Mouse (Mus musculus) embryonic facial prominence, embryonic 15.5 days (tissue): Measurements from ENCODE around the gene Gadl1. TPM values are rescaled to one million over a fixed set of nuclear protein-coding genes. Genes with fewer than 3 reads are reported as not detected.

Experiments
- ATAC-seq: fragments of 200-750 bp; cut with Nextera tagmentation; 2 replicates; pipeline ENCODE4 v1.8.0; 2017; ENCODE audit warnings: low read depth, moderate TSS enrichment; ENCODE audit not compliant: insufficient number of reproducible peaks, low FRiP score, low TSS enrichment
- H3K27ac ChIP-seq: fragments of 300-500 bp; sonication (generic); replicated peaks from 2 replicates; pipeline ENCODE4 v1.5.1; 2015; ENCODE audit warnings: mild to moderate bottlenecking, inconsistent platforms
- H3K27me3 ChIP-seq: fragments of 300-500 bp; sonication (generic); 2 replicates; pipeline ENCODE4 v1.6.1; 2015; ENCODE audit warnings: inconsistent platforms
- H3K36me3 ChIP-seq: fragments of 300-500 bp; sonication (generic); 2 replicates; pipeline ENCODE4 v1.6.1; 2015; ENCODE audit warnings: mild to moderate bottlenecking, inconsistent platforms
- H3K4me1 ChIP-seq: fragments of 300-500 bp; sonication (generic); 2 replicates; pipeline ENCODE4 v1.6.1; 2015; ENCODE audit warnings: inconsistent platforms
- H3K4me2 ChIP-seq: fragments of 300-500 bp; sonication (generic); replicated peaks from 2 replicates; pipeline ENCODE4 v1.6.1; 2015; ENCODE audit warnings: mild to moderate bottlenecking, inconsistent platforms
- H3K4me3 ChIP-seq: fragments of 300-500 bp; sonication (generic); replicated peaks from 2 replicates; pipeline ENCODE4 v1.5.1; 2015; ENCODE audit warnings: mild to moderate bottlenecking, inconsistent platforms
- H3K9ac ChIP-seq: fragments of 300-500 bp; sonication (generic); 2 replicates; pipeline ENCODE4 v1.6.1; 2015; ENCODE audit warnings: inconsistent platforms
- H3K9me3 ChIP-seq: fragments of 300-500 bp; sonication (generic); replicated peaks from 2 replicates; pipeline ENCODE4 v1.6.1; 2016; ENCODE audit warnings: inconsistent platforms
- WGBS: fragments of 180-500 bp; shearing (Covaris S2); methylation state at CpG from one replicate; pipeline ENCODE4 v1.1.7; 2015; 5-methylcytosine and 5-hydroxymethylcytosine counted together
- polyA plus RNA-seq: library from polyadenylated mRNA; unstranded; fragments of >200 nt; fragmentation: Nextera tagmentation; extraction: Ambion mirVana; gene quantifications from 2 replicates; pipeline ENCODE4 v1.2.1, GENCODE M21; 2015

Gene Gadl1
- polyA plus RNA-seq, result 1.7 and 2.6 TPM in 2 replicates

DNA sequence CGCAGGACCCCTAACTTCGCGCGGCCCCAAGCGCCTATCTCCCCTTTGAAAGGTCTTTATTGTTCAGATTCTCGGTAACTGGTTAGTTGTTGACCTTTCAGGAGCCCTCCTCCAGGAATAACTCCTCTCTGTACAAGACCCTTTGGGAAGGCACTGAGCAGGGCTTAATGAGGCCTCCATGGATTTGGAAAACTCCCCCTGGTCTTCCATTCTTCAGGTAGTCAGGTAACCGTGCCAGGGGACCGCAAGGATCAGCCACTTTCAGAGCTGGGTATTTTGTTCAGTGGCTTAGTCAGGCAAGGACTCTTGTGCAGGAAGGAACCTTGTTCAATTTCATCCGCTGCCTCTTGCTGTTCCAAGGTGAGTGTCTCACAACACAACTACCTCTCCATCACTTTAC lies at the start of gene Gadl1:
TSS of gene Gadl1 (plus strand) at position 301 of the 400 bp plus-strand sequence.
- peak within 1 kb of the TSS; percentile 27 for H3K4me2 ChIP-seq
- 64% methylated on average over 9 of the region's 9 CpGs for WGBS

GRCm38 (mm10) chr9:115862802-115863201 lies 46.5 kb upstream of the Gadl1 start:
- no peaks in the 10 kb centered on the region for H3K36me3 ChIP-seq
- H3K27ac ChIP-seq, result no peak overlapping the region
- WGBS, result 67% methylated on average over 5 of the region's 5 CpGs
- no peaks in the 10 kb centered on the region for H3K27me3 ChIP-seq
- no peaks in the 10 kb centered on the region for H3K9me3 ChIP-seq
- H3K4me2 ChIP-seq, result no peak overlapping the region
- no peak overlapping the region for H3K9ac ChIP-seq
- ATAC-seq, result no peak
- H3K4me1 ChIP-seq, result no peaks in the 10 kb centered on the region
- no peak overlapping the region for H3K4me3 ChIP-seq

More for the DNA sequence above, at the start of gene Gadl1:
- Histone ChIP-seq H3K4me3 (no peak within 1 kb of the TSS), H3K9ac (no peak within 1 kb of the TSS), H3K36me3 (no peaks in the 10 kb centered on the region), H3K27me3 (no peaks in the 10 kb centered on the region; the same call in 1 of the 2 replicates), H3K9me3 (no peaks in the 10 kb centered on the region), H3K4me1 (peaks cover 7% of the 10 kb centered on the region; the same call in 1 of the 2 replicates), H3K27ac (no peak within 1 kb of the TSS)
- ATAC-seq, result no peak

GRCm38 (mm10) chr9:115863326-115863725 lies 45.9 kb upstream of the Gadl1 start:
- Histone ChIP-seq H3K36me3 (no peaks in the 10 kb centered on the region), H3K4me1 (no peaks in the 10 kb centered on the region), H3K9me3 (no peaks in the 10 kb centered on the region), H3K27me3 (no peaks in the 10 kb centered on the region), H3K27ac (no peak overlapping the region), H3K9ac (no peak overlapping the region), H3K4me2 (no peak overlapping the region), H3K4me3 (no peak overlapping the region)
- 74% methylated on average over 6 of the region's 6 CpGs for WGBS
- ATAC-seq, result no peak

GRCm38 (mm10) chr9:115867277-115867676 lies 42.0 kb upstream of the Gadl1 start:
- H3K4me2 ChIP-seq, result no peak overlapping the region
- H3K9me3 ChIP-seq, result no peaks in the 10 kb centered on the region
- no peak overlapping the region for H3K27ac ChIP-seq
- ATAC-seq, result no peak
- H3K4me3 ChIP-seq, result no peak overlapping the region
- no peaks in the 10 kb centered on the region for H3K36me3 ChIP-seq
- H3K4me1 ChIP-seq, result no peaks in the 10 kb centered on the region
- no peak overlapping the region for H3K9ac ChIP-seq
- 30% methylated on average over 2 of the region's 2 CpGs for WGBS
- no peaks in the 10 kb centered on the region for H3K27me3 ChIP-seq

- 86% methylated on average over 13 of the region's 13 CpGs for WGBS
These were observed 39.1 kb upstream of the Gadl1 start for GRCm38 (mm10) chr9:115870168-115870567.

GRCm38 (mm10) chr9:115870640-115871039 lies 38.6 kb upstream of the Gadl1 start:
- no peak for ATAC-seq
- H3K9me3 ChIP-seq, result 0 out of 2 replicates have a peak, but pooled peaks cover 3% of the 10 kb centered on the region

More at GRCm38 (mm10) chr9:115870168-115870567, 39.1 kb upstream of the Gadl1 start:
- no peak overlapping the region for H3K27ac ChIP-seq
- H3K9me3 ChIP-seq, result 0 out of 2 replicates have a peak, but pooled peaks cover 3% of the 10 kb centered on the region
- H3K4me2 ChIP-seq, result no peak overlapping the region
- H3K4me1 ChIP-seq, result no peaks in the 10 kb centered on the region
- ATAC-seq, result no peak
- no peak overlapping the region for H3K9ac ChIP-seq
- H3K27me3 ChIP-seq, result no peaks in the 10 kb centered on the region
- H3K4me3 ChIP-seq, result no peak overlapping the region
- no peaks in the 10 kb centered on the region for H3K36me3 ChIP-seq

DNA sequence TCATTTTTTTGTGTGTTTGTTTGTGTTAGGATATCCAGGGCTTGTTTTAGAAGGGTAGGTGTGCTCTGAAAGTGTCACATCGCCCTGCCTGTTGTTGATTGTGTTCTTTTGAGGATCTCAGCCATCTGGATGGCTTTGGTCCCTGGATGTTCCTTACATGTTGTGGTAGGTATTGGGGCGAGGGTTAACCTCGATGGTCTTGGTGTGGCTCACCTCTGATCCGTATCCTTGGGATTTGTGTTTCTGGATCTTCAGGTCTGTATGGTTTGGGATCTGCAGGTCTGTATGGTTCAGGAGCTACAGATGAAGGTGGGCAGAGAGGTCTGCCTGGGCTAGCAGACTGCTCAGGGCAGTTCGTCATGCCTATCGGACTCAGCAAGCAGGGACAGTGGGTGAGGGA lies 28.8 kb upstream of the Gadl1 start:
- H3K4me2 ChIP-seq, result no peak overlapping the region
- no peak overlapping the region for H3K27ac ChIP-seq
- ATAC-seq, result no peak
- H3K27me3 ChIP-seq, result no peaks in the 10 kb centered on the region
- H3K4me3 ChIP-seq, result no peak overlapping the region
- no peaks in the 10 kb centered on the region for H3K36me3 ChIP-seq
- H3K9me3 ChIP-seq, result no peaks in the 10 kb centered on the region
- whole genome bisulfite sequencing, result 91% methylated on average over 6 of the region's 6 CpGs
- no peaks in the 10 kb centered on the region for H3K4me1 ChIP-seq
- no peak overlapping the region for H3K9ac ChIP-seq

More at GRCm38 (mm10) chr9:115870640-115871039, 38.6 kb upstream of the Gadl1 start:
- Histone ChIP-seq H3K4me2 (no peak overlapping the region), H3K36me3 (no peaks in the 10 kb centered on the region), H3K27ac (no peak overlapping the region), H3K4me1 (no peaks in the 10 kb centered on the region), H3K27me3 (no peaks in the 10 kb centered on the region), H3K9ac (no peak overlapping the region), H3K4me3 (no peak overlapping the region)
- WGBS, result 81% methylated on average over 5 of the region's 5 CpGs

DNA sequence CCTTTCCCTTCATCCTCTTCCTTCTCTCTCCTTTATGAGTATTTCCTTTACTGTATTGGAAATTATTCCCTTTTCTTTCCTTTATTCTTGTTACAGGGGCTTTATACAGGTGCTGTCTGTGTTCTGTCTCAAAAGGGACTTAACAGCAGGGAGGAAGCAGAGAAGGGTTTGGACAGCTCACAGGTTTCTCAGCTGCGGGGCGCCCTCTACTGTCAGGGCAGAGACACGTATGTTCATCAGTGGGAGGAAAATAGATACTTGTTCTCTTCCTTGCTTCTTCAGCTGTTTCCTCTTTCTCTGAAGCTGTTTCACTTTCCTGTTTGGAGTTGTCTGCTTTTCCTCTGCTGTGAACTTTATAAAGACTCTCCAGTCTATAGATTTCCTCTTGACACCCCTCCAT lies 28.1 kb upstream of the Gadl1 start:
- Histone ChIP-seq H3K4me3 (no peak overlapping the region), H3K4me2 (no peak overlapping the region), H3K27ac (no peak overlapping the region), H3K36me3 (no peaks in the 10 kb centered on the region), H3K9ac (no peak overlapping the region), H3K9me3 (no peaks in the 10 kb centered on the region), H3K27me3 (no peaks in the 10 kb centered on the region), H3K4me1 (no peaks in the 10 kb centered on the region)
- no peak for ATAC-seq
- WGBS, result 88% methylated on average over 3 of the region's 3 CpGs

DNA sequence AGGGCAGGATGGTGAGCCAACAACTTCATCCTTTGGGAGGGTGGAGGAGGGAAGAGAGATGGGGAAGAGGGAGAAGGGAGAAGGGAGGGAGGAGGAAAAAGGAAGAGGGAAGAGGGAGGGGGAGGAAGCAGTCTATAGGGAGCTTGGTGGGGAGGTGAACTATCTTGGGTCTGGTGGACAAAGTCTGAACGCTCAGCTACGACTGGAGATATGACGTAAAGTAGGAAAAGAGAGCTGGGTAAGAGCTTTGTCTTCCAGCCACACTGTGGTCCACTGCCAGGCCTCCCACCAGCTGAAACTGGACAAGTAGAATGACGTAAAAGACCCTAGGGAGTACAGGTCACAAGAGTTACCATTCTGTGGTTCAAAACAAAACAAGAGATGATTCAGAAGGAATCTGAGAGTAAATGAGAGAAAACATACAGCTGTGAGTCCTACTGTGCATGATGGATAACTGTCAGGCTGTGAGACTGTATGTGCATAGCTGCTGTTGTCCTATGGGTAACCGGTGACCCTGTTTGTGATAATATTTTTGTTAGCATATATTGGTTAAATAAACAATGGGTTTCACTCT lies 26.5 kb upstream of the Gadl1 start:
- Histone ChIP-seq H3K4me2 (no peak overlapping the region), H3K9ac (no peak overlapping the region), H3K9me3 (no peaks in the 10 kb centered on the region), H3K36me3 (no peaks in the 10 kb centered on the region), H3K27me3 (no peaks in the 10 kb centered on the region), H3K27ac (no peak overlapping the region), H3K4me1 (no peaks in the 10 kb centered on the region), H3K4me3 (no peak overlapping the region)
- WGBS, result 78% methylated on average over 5 of the region's 5 CpGs
- ATAC-seq, result no peak

- no peak for ATAC-seq
- no peaks in the 10 kb centered on the region for H3K4me1 ChIP-seq
- H3K4me2 ChIP-seq, result no peak overlapping the region
- H3K27ac ChIP-seq, result no peak overlapping the region
- no peaks in the 10 kb centered on the region for H3K9me3 ChIP-seq
- H3K9ac ChIP-seq, result no peak overlapping the region
- H3K4me3 ChIP-seq, result no peak overlapping the region
- no peaks in the 10 kb centered on the region for H3K36me3 ChIP-seq
- no peaks in the 10 kb centered on the region for H3K27me3 ChIP-seq
- whole genome bisulfite sequencing, result 84% methylated on average over 5 of the region's 5 CpGs
These were observed 25.8 kb upstream of the Gadl1 start for GRCm38 (mm10) chr9:115883413-115883812.

GRCm38 (mm10) chr9:115887571-115887970 lies 21.7 kb upstream of the Gadl1 start:
- ATAC-seq, result no peak
- Histone ChIP-seq H3K27me3 (no peaks in the 10 kb centered on the region), H3K9me3 (no peaks in the 10 kb centered on the region), H3K9ac (no peak overlapping the region), H3K27ac (no peak overlapping the region), H3K36me3 (no peaks in the 10 kb centered on the region), H3K4me3 (no peak overlapping the region), H3K4me2 (no peak overlapping the region), H3K4me1 (no peaks in the 10 kb centered on the region)
- 81% methylated on average over 5 of the region's 5 CpGs for WGBS

- H3K4me1 ChIP-seq, result no peaks in the 10 kb centered on the region
- H3K9me3 ChIP-seq, result no peaks in the 10 kb centered on the region
- H3K9ac ChIP-seq, result no peak overlapping the region
- no peak overlapping the region for H3K4me2 ChIP-seq
- H3K36me3 ChIP-seq, result no peaks in the 10 kb centered on the region
- WGBS, result 70% methylated on average over 4 of the region's 4 CpGs
- no peak overlapping the region for H3K4me3 ChIP-seq
- no peak for ATAC-seq
- H3K27me3 ChIP-seq, result no peaks in the 10 kb centered on the region
- H3K27ac ChIP-seq, result no peak overlapping the region
These were observed 16.1 kb upstream of the Gadl1 start for GRCm38 (mm10) chr9:115893131-115893530.
